Mouse (Mus musculus) embryonic fibroblast, embryonic 13.5 days (primary cell): ENCODE results near the gene Sec23a.

ENCODE experiments used
- CTCF ChIP-seq: IDR thresholded peaks from 2 replicates; pipeline ENCODE4 v1.5.1; 2011; ENCODE audit warnings: mild to moderate bottlenecking, control low read depth, low read length, moderate library complexity, borderline replicate concordance; ENCODE audit not compliant: insufficient read depth
- POLR2A ChIP-seq: IDR thresholded peaks from 2 replicates; pipeline ENCODE4 v1.6.1; 2011; ENCODE audit warnings: low read depth, mild to moderate bottlenecking, control low read depth, low read length, moderate library complexity

GRCm38 (mm10) chr12:59053166-59053565, 41.3 kb upstream of the Sec23a start:
- TF ChIP-seq CTCF = no peak
- TF ChIP-seq POLR2A = no peak
